Mouse (Mus musculus) heart, adult 9 months (tissue): ENCODE measurements around the gene Olfr1110.
"Not testable (repeated sequence)": the region's sequence is repeated elsewhere in the genome, so short reads cannot be mapped to it uniquely, and the experiment has no call there.

ENCODE experiments used
- DNase-seq, 2 experiments: peaks; one replicate each; pipeline ENCODE4 v3.0.0; 2022; ENCODE audit warnings: low spot score in 2 of 2

Olfr1110 gene

GRCm38 (mm10) chr2:87140200-87140599, at the start of gene Olfr1110:
Gene Olfr1110 (minus strand): TSS chr2:87140300.
- no peak for DNase-seq

DNA sequence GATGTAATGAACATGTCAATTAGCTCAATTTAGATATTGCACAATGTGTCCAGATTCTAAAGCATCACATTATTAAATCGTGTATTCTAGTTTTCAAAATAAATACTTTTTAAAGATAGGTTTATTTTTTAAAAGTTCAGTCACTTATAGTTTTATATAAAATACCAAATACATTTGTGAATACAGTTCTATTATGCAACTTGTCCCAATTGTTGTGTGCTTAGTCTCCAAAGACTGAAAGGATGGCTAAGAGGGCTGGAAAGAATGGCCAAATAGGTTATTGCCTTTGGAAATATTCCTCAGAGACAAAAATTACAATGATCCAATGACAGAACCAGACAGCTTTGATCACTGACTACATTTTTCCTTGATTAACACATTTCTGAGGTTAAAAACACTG, 47.4 kb upstream of the Olfr1110 start, which contains the start of gene Olfr1112:
Gene Olfr1112 (plus strand): TSS at position 301 of the 400 bp plus-strand sequence.
- no peak for DNase-seq

- DNase-seq: not testable (repeated sequence)
Observed at GRCm38 (mm10) chr2:87167731-87168130, 27.6 kb upstream of the Olfr1110 start.

GRCm38 (mm10) chr2:87152524-87152923, 12.4 kb upstream of the Olfr1110 start, which contains the start of gene Olfr1111:
Gene Olfr1111 (minus strand): TSS chr2:87152624.
- DNase-seq: no peak

DNA sequence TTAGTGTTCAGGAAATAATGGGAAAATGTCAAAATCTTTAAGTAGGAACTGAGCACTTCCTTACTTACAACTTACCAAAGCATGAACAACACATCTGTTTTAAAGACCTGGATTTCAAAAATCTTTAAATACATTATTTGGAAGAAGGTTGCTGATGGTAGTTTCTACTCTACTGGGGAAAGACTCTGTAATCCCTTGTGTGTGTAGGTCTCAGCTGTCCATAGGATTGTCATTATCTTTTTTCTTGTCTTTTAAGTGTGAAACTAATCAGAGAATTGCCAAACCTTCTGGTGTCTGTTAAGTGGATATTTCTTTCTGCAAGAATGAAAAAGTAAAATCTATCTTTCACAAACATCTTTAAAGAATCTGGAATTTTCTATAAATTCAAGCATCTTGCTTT, 25.6 kb downstream of the Olfr1110 start, which contains the start of gene Olfr259:
Gene Olfr259 (minus strand): TSS at position 101 of the 400 bp plus-strand sequence.
- DNase-seq: no peak

- DNase-seq: no peak
Observed at GRCm38 (mm10) chr2:87095908-87096307, 44.2 kb downstream of the Olfr1110 start, which contains the start of gene Olfr1109. Gene Olfr1109 (minus strand): TSS chr2:87096008.
